Mouse (Mus musculus) lung, embryonic 14.5 days (tissue): ENCODE results near the gene Usp46. TPM values are rescaled to one million over a fixed set of nuclear protein-coding genes. Genes with fewer than 3 reads are reported as not detected.

Experiments
- ATAC-seq: fragments of 200-750 bp; cut with Nextera tagmentation; 2 replicates; pipeline ENCODE4 v1.8.0; 2017; ENCODE audit warnings: mild to moderate bottlenecking, moderate TSS enrichment, moderate library complexity; ENCODE audit not compliant: insufficient read depth
- DNase-seq: peaks from one replicate; pipeline ENCODE4 v3.0.0-alpha.2; 2015
- H3K27ac ChIP-seq: fragments of 300-500 bp; sonication (generic); 2 replicates; pipeline ENCODE4 v1.5.1; 2014; ENCODE audit warnings: low read depth, mild to moderate bottlenecking, moderate library complexity
- H3K27me3 ChIP-seq: fragments of 300-500 bp; sonication (generic); 2 replicates; pipeline ENCODE4 v1.6.1; 2014; ENCODE audit warnings: low read length, control low read depth; ENCODE audit not compliant: insufficient read depth
- H3K36me3 ChIP-seq: fragments of 300-500 bp; sonication (generic); 2 replicates; pipeline ENCODE4 v1.6.1; 2014; ENCODE audit warnings: control low read depth; ENCODE audit not compliant: insufficient read depth
- H3K4me1 ChIP-seq: fragments of 300-500 bp; sonication (generic); 2 replicates; pipeline ENCODE4 v1.6.1; 2014; ENCODE audit warnings: antibody characterized with exemption, control low read depth; ENCODE audit not compliant: insufficient read depth
- H3K4me2 ChIP-seq: fragments of 300-500 bp; sonication (generic); 2 replicates; pipeline ENCODE4 v1.6.1; 2014; ENCODE audit warnings: mild to moderate bottlenecking
- H3K4me3 ChIP-seq: fragments of 300-500 bp; sonication (generic); 2 replicates; pipeline ENCODE4 v1.5.1; 2014; ENCODE audit warnings: low read depth, low read length
- H3K9ac ChIP-seq: fragments of 300-500 bp; sonication (generic); 2 replicates; pipeline ENCODE4 v1.6.1; 2014
- H3K9me3 ChIP-seq: fragments of 300-500 bp; sonication (generic); 2 replicates; pipeline ENCODE4 v1.6.1; 2016; ENCODE audit warnings: low read depth, low read length, control low read depth
- CTCF ChIP-seq: IDR thresholded peaks from 2 replicates; pipeline ENCODE4 v1.5.1; 2016; ENCODE audit warnings: antibody characterized with exemption, low read depth
- WGBS: fragments of 180-500 bp; shearing (Covaris S2); extraction: QIAGEN DNeasy Blood & Tissue Kit; methylation state at CpG from one replicate; pipeline ENCODE4 v1.1.7; 2014; 5-methylcytosine and 5-hydroxymethylcytosine counted together
- polyA plus RNA-seq: library from polyadenylated mRNA; unstranded; fragments of >200 nt; fragmentation: Nextera tagmentation; extraction: Ambion mirVana; gene quantifications from 2 replicates; pipeline ENCODE4 v1.2.1, GENCODE M21; 2014

Usp46 gene
- polyA plus RNA-seq, 1 experiment from 2014 or later, result 46.8 TPM

DNA sequence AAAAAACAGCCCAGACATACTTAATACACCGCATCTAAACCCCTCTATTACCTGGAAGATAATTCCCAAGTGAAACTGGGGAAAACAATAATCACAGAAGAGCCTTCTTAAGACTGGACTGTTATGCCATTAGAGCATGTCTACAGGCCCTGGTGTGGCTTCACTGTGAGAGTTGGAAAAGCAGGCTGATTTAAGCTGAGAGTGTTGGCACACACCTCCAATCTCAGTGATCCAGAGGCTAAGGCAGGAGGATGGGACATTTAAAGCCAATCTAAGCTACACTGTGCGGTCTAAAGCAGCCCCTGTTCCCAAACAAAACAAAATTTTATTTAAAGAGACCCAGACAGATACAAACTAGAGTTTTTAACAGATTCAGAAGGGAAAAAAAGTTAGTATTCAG, 62.3 kb downstream of the Usp46 start:
- WGBS, result 89% methylated on average over 2 of the region's 2 CpGs
- Histone ChIP-seq H3K27ac (no peak overlapping the region), H3K36me3 (peaks cover 72% of the 10 kb centered on the region), H3K9ac (no peak overlapping the region), H3K4me2 (no peak overlapping the region), H3K9me3 (no peaks in the 10 kb centered on the region), H3K4me1 (no peaks in the 10 kb centered on the region), H3K27me3 (no peaks in the 10 kb centered on the region), H3K4me3 (no peak overlapping the region)
- no peak for TF ChIP-seq CTCF
- DNase-seq (no peak), ATAC-seq (no peak)

DNA sequence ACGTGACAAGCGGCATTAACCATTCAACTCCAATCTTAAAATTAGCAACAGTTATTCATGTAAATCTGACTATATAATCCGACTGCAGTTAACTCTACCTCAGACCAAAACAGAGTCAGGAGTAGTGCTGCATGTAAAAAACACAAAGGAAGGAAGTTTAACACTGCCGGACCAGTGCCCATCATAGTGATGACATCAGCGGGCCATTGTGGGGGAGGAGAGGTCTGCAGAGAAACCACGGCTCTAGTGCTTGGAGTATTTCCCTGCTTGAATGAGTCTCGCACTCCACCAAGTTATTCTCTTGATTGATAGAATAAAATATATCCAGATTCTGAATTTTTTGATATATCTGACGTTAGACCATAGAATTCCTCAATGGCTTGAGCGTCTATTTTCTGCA, 66.5 kb downstream of the Usp46 start:
- 74% methylated on average over 9 of the region's 9 CpGs for WGBS
- Histone ChIP-seq H3K4me1 (no peaks in the 10 kb centered on the region), H3K9ac (no peak overlapping the region), H3K27ac (no peak overlapping the region), H3K36me3 (peaks cover 66% of the 10 kb centered on the region), H3K4me3 (no peak overlapping the region), H3K27me3 (no peaks in the 10 kb centered on the region), H3K9me3 (no peaks in the 10 kb centered on the region), H3K4me2 (no peak overlapping the region)
- no peak for TF ChIP-seq CTCF
- peak; percentile 49 for DNase-seq
- no peak for ATAC-seq

DNA sequence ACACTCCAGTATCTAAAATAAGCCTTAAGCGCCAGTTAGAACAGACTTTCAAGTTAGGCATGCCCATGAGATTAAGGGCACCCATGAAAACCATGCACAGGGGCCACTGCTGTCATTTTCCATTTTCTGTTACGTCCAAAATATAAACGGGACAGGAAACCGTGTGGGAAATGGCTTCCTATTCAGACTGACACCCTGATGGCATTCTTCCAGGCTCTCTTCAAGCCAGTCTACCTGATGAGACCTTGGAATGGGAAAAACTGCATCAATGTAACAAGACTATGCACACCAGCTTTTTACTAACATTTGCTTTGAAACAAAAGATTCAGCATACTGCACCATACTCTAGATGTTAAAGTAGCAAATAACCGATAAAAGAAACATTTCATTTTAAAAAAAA, 69.3 kb downstream of the Usp46 start:
- no peaks in the 10 kb centered on the region for H3K9me3 ChIP-seq
- H3K4me3 ChIP-seq, result no peak overlapping the region
- whole genome bisulfite sequencing, result 76% methylated on average over 5 of the region's 5 CpGs
- H3K27me3 ChIP-seq, result no peaks in the 10 kb centered on the region
- no peak for ATAC-seq
- H3K27ac ChIP-seq, result no peak overlapping the region
- no peak overlapping the region for H3K9ac ChIP-seq
- no peaks in the 10 kb centered on the region for H3K4me1 ChIP-seq
- H3K4me2 ChIP-seq, result no peak overlapping the region
- DNase-seq, result peak; percentile 21
- peaks cover 49% of the 10 kb centered on the region for H3K36me3 ChIP-seq
- no peak for TF ChIP-seq CTCF

DNA sequence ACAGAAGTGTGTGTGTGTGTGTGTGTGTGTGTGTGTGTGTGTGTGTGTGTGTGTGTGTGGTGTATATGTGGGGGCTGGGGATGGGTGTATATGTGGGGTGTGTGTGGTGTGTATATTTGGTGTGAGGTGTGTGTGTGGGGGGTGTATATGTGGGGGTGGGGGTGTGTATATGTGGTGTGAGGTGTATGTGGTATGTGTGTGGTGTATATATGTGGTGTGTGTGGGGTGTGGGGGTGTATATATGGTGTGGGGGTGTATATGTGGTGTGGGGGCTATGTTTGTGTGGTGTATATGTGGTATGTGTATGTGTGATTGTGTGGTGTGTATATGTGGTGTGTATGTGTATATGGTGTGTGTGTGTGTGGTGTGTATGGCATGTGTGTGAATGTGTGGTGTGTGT, 73.4 kb downstream of the Usp46 start:
- Histone ChIP-seq H3K27me3 (no peaks in the 10 kb centered on the region), H3K9ac (no peak overlapping the region), H3K9me3 (no peaks in the 10 kb centered on the region), H3K4me2 (no peak overlapping the region), H3K4me3 (no peak overlapping the region), H3K27ac (no peak overlapping the region), H3K4me1 (no peaks in the 10 kb centered on the region), H3K36me3 (peaks cover 8% of the 10 kb centered on the region)
- DNase-seq (no peak), ATAC-seq (peak; percentile 28; the same call in 1 of the 2 replicates)
- no peak for TF ChIP-seq CTCF

DNA sequence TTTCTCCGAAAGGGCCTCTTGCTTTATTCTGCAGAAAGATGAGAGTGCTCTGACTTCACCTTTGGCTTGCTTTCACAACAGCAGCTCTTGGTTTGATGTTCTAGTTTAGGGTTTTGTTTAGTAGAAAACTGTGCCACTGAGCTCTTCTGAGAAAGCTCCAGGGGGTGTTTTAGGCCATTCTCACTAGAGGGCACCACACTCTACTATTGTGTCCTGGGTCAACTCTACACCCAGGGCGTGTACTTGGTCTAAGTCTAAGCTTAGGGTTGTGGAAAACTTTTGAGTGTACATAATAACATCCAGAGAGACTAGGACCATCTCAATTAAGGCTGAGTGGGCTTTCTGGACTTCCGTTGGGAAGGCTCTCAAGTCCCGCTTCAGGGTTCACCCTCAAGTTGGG, 74.7 kb downstream of the Usp46 start:
- peak; percentile 63 for DNase-seq
- Histone ChIP-seq H3K4me2 (no peak overlapping the region), H3K36me3 (peaks cover 3% of the 10 kb centered on the region; the same call in 1 of the 2 replicates), H3K9me3 (no peaks in the 10 kb centered on the region), H3K27ac (no peak overlapping the region), H3K4me1 (no peaks in the 10 kb centered on the region), H3K9ac (no peak overlapping the region), H3K4me3 (no peak overlapping the region), H3K27me3 (no peaks in the 10 kb centered on the region)
- no peak for ATAC-seq
- 81% methylated on average over 4 of the region's 4 CpGs for WGBS
- peak; percentile 50 for TF ChIP-seq CTCF

DNA sequence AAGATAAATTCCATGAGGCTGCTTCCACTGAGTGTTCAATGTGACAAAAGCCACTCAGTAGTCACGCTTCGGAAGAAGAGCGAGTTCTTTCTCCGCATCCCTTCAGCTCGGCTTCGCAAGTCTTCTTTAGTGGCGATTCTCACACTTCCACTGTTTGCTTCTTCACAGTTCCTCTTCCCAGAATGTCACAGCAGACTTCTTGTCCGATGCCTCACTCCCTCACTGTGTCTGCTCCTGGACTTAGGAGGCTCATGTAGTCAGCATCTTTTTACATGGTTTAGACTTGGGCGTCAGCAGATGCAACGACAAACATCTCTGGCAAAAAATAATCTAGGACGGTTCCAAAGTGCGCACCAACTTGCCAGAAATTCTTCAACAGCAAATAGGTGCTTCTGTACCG, 75.9 kb downstream of the Usp46 start:
- DNase-seq (no peak), ATAC-seq (no peak)
- Histone ChIP-seq H3K4me2 (no peak overlapping the region), H3K4me3 (no peak overlapping the region), H3K27me3 (no peaks in the 10 kb centered on the region), H3K9ac (no peak overlapping the region), H3K27ac (no peak overlapping the region), H3K9me3 (no peaks in the 10 kb centered on the region), H3K4me1 (no peaks in the 10 kb centered on the region), H3K36me3 (0 out of 2 replicates have a peak, but pooled peaks cover 1% of the 10 kb centered on the region)
- WGBS, result 88% methylated on average over 13 of the region's 13 CpGs
- no peak for TF ChIP-seq CTCF

DNA sequence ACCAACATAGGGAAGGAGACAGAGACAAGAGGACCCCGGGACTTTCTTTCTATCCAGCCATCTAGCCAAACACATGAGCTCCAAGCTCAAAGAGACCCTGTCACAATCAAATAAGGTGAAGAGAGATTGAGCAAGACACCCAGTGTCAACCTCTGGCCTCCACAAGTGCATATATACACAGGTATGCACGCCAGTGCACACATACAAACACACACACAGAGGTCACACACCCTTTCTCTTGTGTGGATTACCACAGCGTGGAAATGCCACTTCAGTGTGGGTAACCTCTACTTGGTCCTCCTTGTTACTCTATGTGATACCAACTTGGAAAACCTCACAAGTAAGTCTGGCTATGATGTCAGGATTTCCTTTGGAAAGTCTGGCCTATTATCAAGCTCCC, 78.7 kb downstream of the Usp46 start:
- no peak overlapping the region for H3K9ac ChIP-seq
- H3K36me3 ChIP-seq, result no peaks in the 10 kb centered on the region
- no peak overlapping the region for H3K27ac ChIP-seq
- DNase-seq (no peak), ATAC-seq (no peak)
- no peak for TF ChIP-seq CTCF
- 88% methylated on average over 3 of the region's 3 CpGs for WGBS
- H3K4me1 ChIP-seq, result no peaks in the 10 kb centered on the region
- no peak overlapping the region for H3K4me2 ChIP-seq
- no peak overlapping the region for H3K4me3 ChIP-seq
- no peaks in the 10 kb centered on the region for H3K9me3 ChIP-seq
- no peaks in the 10 kb centered on the region for H3K27me3 ChIP-seq
